Mouse (Mus musculus): ENCODE data around the gene Togaram1. TPM values are rescaled to one million over a fixed set of nuclear protein-coding genes. Genes with fewer than 3 reads are reported as not detected.

Gene Togaram1
- total and polyA plus RNA-seq, 3 experiments: 11.4 to 106 (median 91.5) TPM

DNA sequence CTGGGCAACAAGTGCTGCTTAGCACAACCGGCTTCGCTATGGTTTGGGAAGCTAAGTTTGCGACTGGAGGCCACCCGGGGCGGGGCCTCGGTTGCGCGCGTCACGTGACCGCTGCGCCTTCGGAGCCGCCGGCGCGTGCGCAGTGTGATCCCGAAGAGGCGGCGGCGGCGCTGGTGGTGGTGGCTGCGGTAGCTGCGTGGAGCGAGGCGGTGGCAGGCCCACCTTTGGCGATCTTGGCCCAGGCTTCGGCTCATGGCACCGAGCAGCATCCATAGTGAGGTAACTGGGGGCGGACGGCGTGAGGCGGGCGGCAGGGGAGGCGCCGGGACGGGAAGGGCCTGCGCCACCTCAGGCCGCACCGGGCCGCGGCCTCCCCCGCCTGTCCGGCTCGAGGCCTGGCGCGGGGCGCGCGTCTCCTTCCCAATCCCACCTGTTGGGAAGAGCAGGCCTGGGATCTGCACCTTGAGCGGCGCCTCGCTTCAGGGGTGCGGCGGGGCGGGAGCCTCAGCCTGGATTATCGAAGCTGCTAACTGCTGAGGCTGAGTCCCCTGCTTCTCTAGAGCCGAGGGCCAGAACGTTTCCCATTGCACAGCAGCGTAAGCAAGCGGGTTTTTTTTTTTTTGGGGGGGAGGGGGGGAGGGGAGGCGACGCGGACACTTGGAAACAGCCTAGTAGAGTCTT lies 70.7 kb downstream of the Togaram1 start, which contains the start of gene Prpf39:
Gene Prpf39 (plus strand): TSS at position 144 of the 681 bp plus-strand sequence.
- H3K27me3 ChIP-seq (ENCODE audit: insufficient read depth, low read length): no peaks in the 10 kb centered on the region
- no peak for TF ChIP-seq POLR2AphosphoS5 (IDR thresholded peaks at IDR 0.05; ENCODE audit: insufficient replicate concordance, low read depth, low read length)
- no peak for TF ChIP-seq CTCF (IDR thresholded peaks at IDR 0.05; ENCODE audit: low read depth, low read length)
- TF ChIP-seq TAL1 (conservative IDR thresholded peaks at IDR 0.05; ENCODE audit: low read depth, low read length): no peak
- TF ChIP-seq GATA1 (IDR thresholded peaks at IDR 0.05; ENCODE audit: borderline replicate concordance, low read length): no peak
- TF ChIP-seq GATA2 (IDR thresholded peaks at IDR 0.05; ENCODE audit: borderline replicate concordance, low read depth, low read length): no peak
- DNase-seq (ENCODE audit: low spot score): peak; percentile 89
- peaks cover 26% of the 10 kb centered on the region for H3K4me1 ChIP-seq (ENCODE audit: insufficient read depth, low read depth, low read length)
- peaks cover 19% of the 10 kb centered on the region for H3K36me3 ChIP-seq (replicated peaks)
- H3K9me3 ChIP-seq (replicated peaks): peaks cover 4% of the 10 kb centered on the region; the same call in 1 of the 2 replicates
- H3K4me3 ChIP-seq (ENCODE audit: low read depth, low read length): peak within 1 kb of the TSS; percentile 100
- peak; percentile 69 for ATAC-seq (ENCODE audit: extremely low read depth, insufficient number of reproducible peaks, low FRiP score, poor library complexity, severe bottlenecking)

DNA sequence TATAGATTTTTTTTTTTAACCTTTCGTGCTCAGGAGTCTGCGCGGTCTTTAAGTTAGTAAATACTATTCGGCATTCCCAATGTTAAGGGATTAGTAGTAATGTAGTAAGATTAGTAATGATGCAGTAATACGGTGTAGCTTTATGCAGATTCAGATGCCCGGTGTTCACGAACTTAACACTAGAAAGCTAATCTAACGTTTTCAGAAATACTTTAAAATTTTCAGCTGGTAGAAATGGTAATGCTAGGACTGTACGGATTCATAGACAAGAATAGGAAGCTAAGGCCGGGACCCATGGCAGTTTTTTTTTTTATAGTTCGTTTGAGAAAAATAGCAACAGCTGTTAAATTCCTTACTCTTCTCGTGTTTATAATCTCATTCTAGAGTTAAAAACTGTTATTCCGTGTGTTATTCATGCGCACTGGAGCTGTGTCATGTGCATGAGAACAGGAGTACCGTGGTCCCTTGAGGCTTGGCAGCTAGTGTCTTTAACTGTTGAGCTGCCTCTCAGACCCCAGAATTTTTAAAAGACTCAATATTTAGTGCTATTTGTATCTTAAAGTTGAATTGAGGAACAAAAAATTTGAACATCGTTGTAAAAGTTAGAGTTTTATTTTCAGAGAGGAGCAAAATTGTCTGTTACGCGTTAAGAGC lies 71.4 kb downstream of the Togaram1 start:
- peak; percentile 38 for ATAC-seq (ENCODE audit: extremely low read depth, insufficient number of reproducible peaks, low FRiP score, poor library complexity, severe bottlenecking)
- H3K4me3 ChIP-seq (ENCODE audit: low read depth, low read length): peak overlapping the region; percentile 100
- H3K27me3 ChIP-seq (ENCODE audit: insufficient read depth, low read length): no peaks in the 10 kb centered on the region
- peaks cover 26% of the 10 kb centered on the region for H3K4me1 ChIP-seq (ENCODE audit: insufficient read depth, low read depth, low read length)
- peaks cover 25% of the 10 kb centered on the region for H3K36me3 ChIP-seq (replicated peaks)
- no peak for DNase-seq (ENCODE audit: low spot score)
- peaks cover 4% of the 10 kb centered on the region; the same call in 1 of the 2 replicates for H3K9me3 ChIP-seq (replicated peaks)
- no peak for TF ChIP-seq CTCF (IDR thresholded peaks at IDR 0.05; ENCODE audit: low read depth, low read length)
- no peak for TF ChIP-seq TAL1 (conservative IDR thresholded peaks at IDR 0.05; ENCODE audit: low read depth, low read length)
- TF ChIP-seq POLR2AphosphoS5 (IDR thresholded peaks at IDR 0.05; ENCODE audit: insufficient replicate concordance, low read depth, low read length): no peak
- TF ChIP-seq GATA2 (IDR thresholded peaks at IDR 0.05; ENCODE audit: borderline replicate concordance, low read depth, low read length): no peak
- no peak for TF ChIP-seq GATA1 (IDR thresholded peaks at IDR 0.05; ENCODE audit: borderline replicate concordance, low read length)

DNA sequence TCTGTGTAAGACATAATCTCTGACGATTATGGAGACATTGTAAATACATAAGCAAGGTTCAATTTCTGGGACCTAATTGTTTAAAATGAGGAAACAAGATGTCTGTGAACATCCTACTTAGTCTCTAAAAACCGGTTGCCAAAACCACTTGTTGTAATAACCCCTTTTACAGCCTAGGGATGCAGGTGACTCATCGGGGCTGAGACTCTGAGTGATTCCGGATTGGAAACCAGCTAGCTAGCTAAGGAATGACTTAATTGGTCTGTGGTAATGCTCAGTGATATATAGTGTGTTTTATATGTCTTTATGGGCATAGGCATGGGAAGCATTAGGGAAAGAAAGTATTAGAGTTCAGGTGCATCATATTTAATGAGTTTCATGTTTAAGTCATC lies 71.9 kb downstream of the Togaram1 start:
- Histone ChIP-seq H3K27me3 (ENCODE audit: insufficient read depth, low read length) (no peaks in the 10 kb centered on the region), H3K4me1 (ENCODE audit: insufficient read depth, low read depth, low read length) (peaks cover 26% of the 10 kb centered on the region), H3K9me3 (replicated peaks) (peaks cover 4% of the 10 kb centered on the region; the same call in 1 of the 2 replicates), H3K36me3 (replicated peaks) (peaks cover 30% of the 10 kb centered on the region), H3K4me3 (ENCODE audit: low read depth, low read length) (peak overlapping the region; percentile 100)
- TF ChIP-seq TAL1 (conservative IDR thresholded peaks at IDR 0.05; ENCODE audit: low read depth, low read length) (no peak), GATA2 (IDR thresholded peaks at IDR 0.05; ENCODE audit: borderline replicate concordance, low read depth, low read length) (no peak), GATA1 (IDR thresholded peaks at IDR 0.05; ENCODE audit: borderline replicate concordance, low read length) (no peak), POLR2AphosphoS5 (IDR thresholded peaks at IDR 0.05; ENCODE audit: insufficient replicate concordance, low read depth, low read length) (no peak), CTCF (IDR thresholded peaks at IDR 0.05; ENCODE audit: low read depth, low read length) (no peak)
- ATAC-seq (ENCODE audit: extremely low read depth, insufficient number of reproducible peaks, low FRiP score, poor library complexity, severe bottlenecking) (peak; percentile 31; the same call in 1 of the 2 replicates), DNase-seq (ENCODE audit: low spot score) (peak; percentile 31)

DNA sequence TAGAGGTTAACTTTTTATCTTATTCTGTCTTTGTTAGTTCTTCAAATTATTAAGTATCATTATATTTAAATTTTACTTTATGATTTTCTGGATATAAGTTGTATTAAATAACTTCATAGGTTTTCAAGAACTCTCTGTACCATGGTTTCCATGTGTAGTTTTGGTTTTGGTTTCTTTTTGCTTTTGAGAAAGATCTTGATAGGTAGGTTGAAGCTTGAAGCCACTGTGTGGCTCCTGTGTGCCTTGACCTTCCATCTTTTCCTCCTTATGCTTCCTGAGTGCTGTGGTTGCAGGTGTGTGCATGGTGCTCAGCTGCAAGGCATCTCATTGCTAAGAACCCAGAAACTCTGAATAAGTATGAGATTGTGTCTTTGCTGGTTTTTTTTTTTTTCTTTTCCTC lies 83.2 kb downstream of the Togaram1 start:
- Histone ChIP-seq H3K9me3 (replicated peaks) (no peaks in the 10 kb centered on the region), H3K4me1 (ENCODE audit: insufficient read depth, low read depth, low read length) (peaks cover 2% of the 10 kb centered on the region; the same call in 1 of the 2 replicates), H3K4me3 (ENCODE audit: low read depth, low read length) (no peak overlapping the region), H3K27me3 (ENCODE audit: insufficient read depth, low read length) (no peaks in the 10 kb centered on the region), H3K36me3 (replicated peaks) (peaks cover 71% of the 10 kb centered on the region)
- ATAC-seq (ENCODE audit: extremely low read depth, insufficient number of reproducible peaks, low FRiP score, poor library complexity, severe bottlenecking) (no peak), DNase-seq (ENCODE audit: low spot score) (no peak)
- no peak for TF ChIP-seq GATA2 (IDR thresholded peaks at IDR 0.05; ENCODE audit: borderline replicate concordance, low read depth, low read length)
- no peak for TF ChIP-seq GATA1 (IDR thresholded peaks at IDR 0.05; ENCODE audit: borderline replicate concordance, low read length)
- no peak for TF ChIP-seq TAL1 (conservative IDR thresholded peaks at IDR 0.05; ENCODE audit: low read depth, low read length)
- TF ChIP-seq CTCF (IDR thresholded peaks at IDR 0.05; ENCODE audit: low read depth, low read length): no peak
- TF ChIP-seq POLR2AphosphoS5 (IDR thresholded peaks at IDR 0.05; ENCODE audit: insufficient replicate concordance, low read depth, low read length): no peak

DNA sequence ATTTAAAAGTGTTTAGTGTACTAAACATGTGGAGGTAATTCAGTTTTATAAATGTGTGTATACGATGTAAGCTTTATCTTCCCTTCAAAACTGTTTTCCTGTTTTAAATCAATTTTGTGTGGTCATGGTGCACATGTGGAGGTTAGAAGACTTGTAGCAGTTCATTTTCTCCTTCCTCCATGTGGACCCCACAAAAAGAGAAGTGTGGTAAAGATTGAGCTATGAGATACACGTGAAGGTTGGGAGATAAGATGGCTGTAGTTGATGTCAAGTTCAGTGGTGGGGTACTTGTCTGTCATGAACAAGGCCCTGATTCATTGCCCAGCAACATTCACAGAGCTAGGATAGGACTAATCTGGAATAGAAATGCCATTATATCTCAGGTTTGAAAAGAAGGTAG lies 92.6 kb downstream of the Togaram1 start:
- ATAC-seq (ENCODE audit: extremely low read depth, insufficient number of reproducible peaks, low FRiP score, poor library complexity, severe bottlenecking) (peak; percentile 61), DNase-seq (ENCODE audit: low spot score) (no peak)
- peaks cover 7% of the 10 kb centered on the region for H3K4me1 ChIP-seq (ENCODE audit: insufficient read depth, low read depth, low read length)
- no peaks in the 10 kb centered on the region for H3K9me3 ChIP-seq (replicated peaks)
- TF ChIP-seq GATA2 (IDR thresholded peaks at IDR 0.05; ENCODE audit: borderline replicate concordance, low read depth, low read length): no peak
- no peak for TF ChIP-seq CTCF (IDR thresholded peaks at IDR 0.05; ENCODE audit: low read depth, low read length)
- TF ChIP-seq POLR2AphosphoS5 (IDR thresholded peaks at IDR 0.05; ENCODE audit: insufficient replicate concordance, low read depth, low read length): no peak
- TF ChIP-seq TAL1 (conservative IDR thresholded peaks at IDR 0.05; ENCODE audit: low read depth, low read length): no peak
- no peak for TF ChIP-seq GATA1 (IDR thresholded peaks at IDR 0.05; ENCODE audit: borderline replicate concordance, low read length)
- peaks cover 82% of the 10 kb centered on the region for H3K36me3 ChIP-seq (replicated peaks)
- no peaks in the 10 kb centered on the region for H3K27me3 ChIP-seq (ENCODE audit: insufficient read depth, low read length)
- H3K4me3 ChIP-seq (ENCODE audit: low read depth, low read length): no peak overlapping the region

DNA sequence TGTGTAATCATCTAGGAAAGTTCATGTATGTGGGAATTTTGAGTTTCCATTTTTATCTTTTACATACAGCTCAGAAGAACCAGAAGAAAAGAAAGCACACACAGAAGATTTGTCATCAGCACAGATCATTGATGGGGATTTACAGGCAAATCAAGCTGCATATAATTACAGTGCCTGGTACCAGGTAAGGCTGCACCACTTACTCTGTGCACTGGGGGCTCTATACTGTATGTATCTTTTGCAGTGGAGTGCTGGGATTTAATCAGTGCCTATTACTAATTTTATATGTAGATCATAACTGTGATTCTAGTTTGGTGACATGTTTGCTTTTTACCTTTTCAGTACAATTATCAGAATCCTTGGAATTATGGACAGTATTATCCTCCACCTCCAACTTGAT lies 95.5 kb downstream of the Togaram1 start:
- Histone ChIP-seq H3K36me3 (replicated peaks) (peaks cover 84% of the 10 kb centered on the region), H3K4me1 (ENCODE audit: insufficient read depth, low read depth, low read length) (peaks cover 19% of the 10 kb centered on the region), H3K27me3 (ENCODE audit: insufficient read depth, low read length) (no peaks in the 10 kb centered on the region), H3K4me3 (ENCODE audit: low read depth, low read length) (no peak overlapping the region), H3K9me3 (replicated peaks) (no peaks in the 10 kb centered on the region)
- ATAC-seq (ENCODE audit: extremely low read depth, insufficient number of reproducible peaks, low FRiP score, poor library complexity, severe bottlenecking): no peak
- no peak for DNase-seq (ENCODE audit: low spot score)
- TF ChIP-seq CTCF (IDR thresholded peaks at IDR 0.05; ENCODE audit: low read depth, low read length) (no peak), GATA1 (IDR thresholded peaks at IDR 0.05; ENCODE audit: borderline replicate concordance, low read length) (no peak), TAL1 (conservative IDR thresholded peaks at IDR 0.05; ENCODE audit: low read depth, low read length) (no peak), POLR2AphosphoS5 (IDR thresholded peaks at IDR 0.05; ENCODE audit: insufficient replicate concordance, low read depth, low read length) (no peak), GATA2 (IDR thresholded peaks at IDR 0.05; ENCODE audit: borderline replicate concordance, low read depth, low read length) (no peak)
